Mouse (Mus musculus): ENCODE data around the gene Plekhg3. TPM values are rescaled to one million over a fixed set of nuclear protein-coding genes. Genes with fewer than 3 reads are reported as not detected.

The Plekhg3 gene
- total and polyA plus RNA-seq, 3 experiments, result 12.4 to 17.8 (median 12.5) TPM

GRCm38 (mm10) chr12:76556745-76557389 is 26.2 kb downstream of the Plekhg3 start:
- ATAC-seq (ENCODE audit: extremely low read depth, insufficient number of reproducible peaks, low FRiP score, poor library complexity, severe bottlenecking) (no peak), DNase-seq (ENCODE audit: low spot score) (no peak)
- Histone ChIP-seq H3K36me3 (replicated peaks) (peaks cover 13% of the 10 kb centered on the region), H3K4me1 (ENCODE audit: insufficient read depth, low read depth, low read length) (peaks cover 19% of the 10 kb centered on the region; the same call in 1 of the 2 replicates), H3K4me3 (ENCODE audit: low read depth, low read length) (no peak overlapping the region), H3K9me3 (replicated peaks) (no peaks in the 10 kb centered on the region), H3K27me3 (ENCODE audit: insufficient read depth, low read length) (peaks cover 68% of the 10 kb centered on the region)
- TF ChIP-seq CTCF (IDR thresholded peaks at IDR 0.05; ENCODE audit: low read depth, low read length) (no peak), GATA2 (IDR thresholded peaks at IDR 0.05; ENCODE audit: borderline replicate concordance, low read depth, low read length) (no peak), POLR2AphosphoS5 (IDR thresholded peaks at IDR 0.05; ENCODE audit: insufficient replicate concordance, low read depth, low read length) (no peak), TAL1 (conservative IDR thresholded peaks at IDR 0.05; ENCODE audit: low read depth, low read length) (no peak), GATA1 (IDR thresholded peaks at IDR 0.05; ENCODE audit: borderline replicate concordance, low read length) (no peak)

DNA sequence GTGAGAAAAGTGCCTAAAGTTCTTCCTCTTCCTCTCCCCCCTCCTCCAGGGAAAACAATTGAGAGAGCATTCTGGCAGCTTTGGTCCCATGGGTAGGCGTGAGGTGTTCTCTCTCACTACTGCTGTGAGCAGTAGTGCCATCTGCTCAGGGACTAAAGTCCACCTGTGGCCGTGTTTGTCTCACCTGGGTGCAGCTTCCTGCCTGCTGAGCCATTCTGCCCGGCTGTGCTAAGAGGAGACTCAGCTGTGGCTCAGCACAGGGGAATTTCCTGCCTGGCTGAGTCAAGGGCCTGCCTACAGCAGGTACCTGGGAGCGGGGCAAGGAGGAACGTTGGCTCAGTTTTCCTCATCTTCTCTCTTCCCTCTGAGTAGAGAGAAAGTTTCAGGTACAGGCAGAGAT is 27.5 kb downstream of the Plekhg3 start:
- no peaks in the 10 kb centered on the region for H3K9me3 ChIP-seq (replicated peaks)
- no peak overlapping the region for H3K4me3 ChIP-seq (ENCODE audit: low read depth, low read length)
- TF ChIP-seq CTCF (IDR thresholded peaks at IDR 0.05; ENCODE audit: low read depth, low read length) (no peak), TAL1 (conservative IDR thresholded peaks at IDR 0.05; ENCODE audit: low read depth, low read length) (no peak), GATA2 (IDR thresholded peaks at IDR 0.05; ENCODE audit: borderline replicate concordance, low read depth, low read length) (no peak), GATA1 (IDR thresholded peaks at IDR 0.05; ENCODE audit: borderline replicate concordance, low read length) (no peak)
- H3K36me3 ChIP-seq (replicated peaks), result peaks cover 21% of the 10 kb centered on the region
- peaks cover 70% of the 10 kb centered on the region for H3K27me3 ChIP-seq (ENCODE audit: insufficient read depth, low read length)
- DNase-seq (ENCODE audit: low spot score), result no peak
- ATAC-seq (ENCODE audit: extremely low read depth, insufficient number of reproducible peaks, low FRiP score, poor library complexity, severe bottlenecking), result no peak
- peaks cover 9% of the 10 kb centered on the region; the same call in 1 of the 2 replicates for H3K4me1 ChIP-seq (ENCODE audit: insufficient read depth, low read depth, low read length)

GRCm38 (mm10) chr12:76562196-76562595 is 31.5 kb downstream of the Plekhg3 start:
- peaks cover 65% of the 10 kb centered on the region for H3K27me3 ChIP-seq (ENCODE audit: insufficient read depth, low read length)
- no peaks in the 10 kb centered on the region for H3K9me3 ChIP-seq (replicated peaks)
- TF ChIP-seq POLR2AphosphoS5 (IDR thresholded peaks at IDR 0.05; ENCODE audit: insufficient replicate concordance, low read depth, low read length) (no peak), CTCF (IDR thresholded peaks at IDR 0.05; ENCODE audit: low read depth, low read length) (no peak), GATA1 (IDR thresholded peaks at IDR 0.05; ENCODE audit: borderline replicate concordance, low read length) (no peak), TAL1 (conservative IDR thresholded peaks at IDR 0.05; ENCODE audit: low read depth, low read length) (no peak), GATA2 (IDR thresholded peaks at IDR 0.05; ENCODE audit: borderline replicate concordance, low read depth, low read length) (no peak)
- ATAC-seq (ENCODE audit: extremely low read depth, insufficient number of reproducible peaks, low FRiP score, poor library complexity, severe bottlenecking) (no peak), DNase-seq (ENCODE audit: low spot score) (no peak)
- peaks cover 50% of the 10 kb centered on the region for H3K36me3 ChIP-seq (replicated peaks)
- no peaks in the 10 kb centered on the region; the same call in 1 of the 2 replicates for H3K4me1 ChIP-seq (ENCODE audit: insufficient read depth, low read depth, low read length)
- no peak overlapping the region for H3K4me3 ChIP-seq (ENCODE audit: low read depth, low read length)

DNA sequence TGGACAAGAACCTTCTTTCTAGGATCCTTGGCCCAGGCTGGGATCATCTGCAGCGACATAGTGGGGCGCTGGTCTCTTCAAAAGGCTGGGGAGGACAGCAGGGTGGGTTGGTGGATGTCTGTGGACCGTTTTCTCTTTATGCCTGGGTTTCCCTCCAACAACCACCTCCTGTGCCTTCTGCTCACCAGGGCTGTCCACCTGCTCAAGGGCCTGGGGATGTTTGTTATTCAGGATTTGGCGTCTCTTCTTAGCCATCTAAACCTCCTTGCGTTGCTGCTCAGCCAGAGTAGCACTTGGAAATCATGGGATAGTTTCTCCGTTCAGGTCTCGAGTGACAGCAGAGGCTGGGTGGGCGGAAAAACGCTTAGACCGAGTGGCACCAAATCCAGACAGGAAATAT is 35.6 kb downstream of the Plekhg3 start:
- DNase-seq (ENCODE audit: low spot score) (no peak), ATAC-seq (ENCODE audit: extremely low read depth, insufficient number of reproducible peaks, low FRiP score, poor library complexity, severe bottlenecking) (no peak)
- H3K27me3 ChIP-seq (ENCODE audit: insufficient read depth, low read length), result peaks cover 58% of the 10 kb centered on the region
- no peak overlapping the region for H3K4me3 ChIP-seq (ENCODE audit: low read depth, low read length)
- peaks cover 47% of the 10 kb centered on the region for H3K36me3 ChIP-seq (replicated peaks)
- TF ChIP-seq POLR2AphosphoS5 (IDR thresholded peaks at IDR 0.05; ENCODE audit: insufficient replicate concordance, low read depth, low read length) (no peak), CTCF (IDR thresholded peaks at IDR 0.05; ENCODE audit: low read depth, low read length) (no peak), GATA1 (IDR thresholded peaks at IDR 0.05; ENCODE audit: borderline replicate concordance, low read length) (no peak), TAL1 (conservative IDR thresholded peaks at IDR 0.05; ENCODE audit: low read depth, low read length) (no peak)
- H3K9me3 ChIP-seq (replicated peaks), result no peaks in the 10 kb centered on the region
- no peaks in the 10 kb centered on the region for H3K4me1 ChIP-seq (ENCODE audit: insufficient read depth, low read depth, low read length)

GRCm38 (mm10) chr12:76570221-76570940 is 39.7 kb downstream of the Plekhg3 start:
- H3K36me3 ChIP-seq (replicated peaks), result peaks cover 42% of the 10 kb centered on the region
- ATAC-seq (ENCODE audit: extremely low read depth, insufficient number of reproducible peaks, low FRiP score, poor library complexity, severe bottlenecking) (no peak), DNase-seq (ENCODE audit: low spot score) (no peak)
- TF ChIP-seq GATA2 (IDR thresholded peaks at IDR 0.05; ENCODE audit: borderline replicate concordance, low read depth, low read length) (no peak), GATA1 (IDR thresholded peaks at IDR 0.05; ENCODE audit: borderline replicate concordance, low read length) (no peak), CTCF (IDR thresholded peaks at IDR 0.05; ENCODE audit: low read depth, low read length) (no peak), POLR2AphosphoS5 (IDR thresholded peaks at IDR 0.05; ENCODE audit: insufficient replicate concordance, low read depth, low read length) (no peak), TAL1 (conservative IDR thresholded peaks at IDR 0.05; ENCODE audit: low read depth, low read length) (no peak)
- no peaks in the 10 kb centered on the region for H3K9me3 ChIP-seq (replicated peaks)
- H3K4me3 ChIP-seq (ENCODE audit: low read depth, low read length), result no peak overlapping the region
- H3K4me1 ChIP-seq (ENCODE audit: insufficient read depth, low read depth, low read length), result peaks cover 13% of the 10 kb centered on the region
- peaks cover 65% of the 10 kb centered on the region for H3K27me3 ChIP-seq (ENCODE audit: insufficient read depth, low read length)

DNA sequence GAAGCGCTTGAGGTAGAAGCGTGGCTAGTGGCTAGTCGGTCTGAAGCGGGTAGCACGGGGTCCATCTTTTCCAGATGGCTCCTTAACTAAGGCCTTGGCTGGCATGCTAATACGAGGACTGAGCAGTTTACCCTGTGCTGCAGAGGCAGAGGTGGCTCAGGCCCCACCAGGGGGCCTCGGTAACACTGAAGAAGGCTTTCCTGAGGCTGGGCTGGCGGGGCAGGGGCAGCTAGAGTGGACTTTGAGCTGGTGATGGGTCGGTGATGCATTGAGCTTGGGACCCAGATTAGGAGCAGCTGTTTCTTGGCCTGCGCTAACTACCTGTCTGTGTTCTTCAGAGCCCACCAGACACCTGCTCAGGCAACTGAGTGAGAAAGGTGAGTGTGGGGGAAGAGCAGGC is 40.6 kb downstream of the Plekhg3 start:
- Histone ChIP-seq H3K27me3 (ENCODE audit: insufficient read depth, low read length) (peaks cover 67% of the 10 kb centered on the region), H3K9me3 (replicated peaks) (no peaks in the 10 kb centered on the region), H3K4me1 (ENCODE audit: insufficient read depth, low read depth, low read length) (peaks cover 21% of the 10 kb centered on the region), H3K4me3 (ENCODE audit: low read depth, low read length) (no peak overlapping the region), H3K36me3 (replicated peaks) (peaks cover 36% of the 10 kb centered on the region)
- DNase-seq (ENCODE audit: low spot score) (no peak), ATAC-seq (ENCODE audit: extremely low read depth, insufficient number of reproducible peaks, low FRiP score, poor library complexity, severe bottlenecking) (no peak)
- no peak for TF ChIP-seq GATA1 (IDR thresholded peaks at IDR 0.05; ENCODE audit: borderline replicate concordance, low read length)
- no peak for TF ChIP-seq POLR2AphosphoS5 (IDR thresholded peaks at IDR 0.05; ENCODE audit: insufficient replicate concordance, low read depth, low read length)
- no peak for TF ChIP-seq GATA2 (IDR thresholded peaks at IDR 0.05; ENCODE audit: borderline replicate concordance, low read depth, low read length)
- no peak for TF ChIP-seq TAL1 (conservative IDR thresholded peaks at IDR 0.05; ENCODE audit: low read depth, low read length)
- no peak for TF ChIP-seq CTCF (IDR thresholded peaks at IDR 0.05; ENCODE audit: low read depth, low read length)
